Mouse (Mus musculus) olfactory bulb, adult 2 months (tissue): ENCODE data around the gene Pjvk.

Experiments
- CTCF ChIP-seq: fragments of 200-500 bp; IDR thresholded peaks from 2 replicates; pipeline ENCODE4 v1.5.1; 2012; ENCODE audit warnings: low read depth, mild to moderate bottlenecking, low read length, moderate library complexity; ENCODE audit not compliant: insufficient read depth
- POLR2A ChIP-seq: fragments of 200-500 bp; IDR thresholded peaks from 2 replicates; pipeline ENCODE4 v1.6.1; 2012; ENCODE audit warnings: mild to moderate bottlenecking, low read depth, low read length, moderate library complexity; ENCODE audit not compliant: insufficient read depth

DNA sequence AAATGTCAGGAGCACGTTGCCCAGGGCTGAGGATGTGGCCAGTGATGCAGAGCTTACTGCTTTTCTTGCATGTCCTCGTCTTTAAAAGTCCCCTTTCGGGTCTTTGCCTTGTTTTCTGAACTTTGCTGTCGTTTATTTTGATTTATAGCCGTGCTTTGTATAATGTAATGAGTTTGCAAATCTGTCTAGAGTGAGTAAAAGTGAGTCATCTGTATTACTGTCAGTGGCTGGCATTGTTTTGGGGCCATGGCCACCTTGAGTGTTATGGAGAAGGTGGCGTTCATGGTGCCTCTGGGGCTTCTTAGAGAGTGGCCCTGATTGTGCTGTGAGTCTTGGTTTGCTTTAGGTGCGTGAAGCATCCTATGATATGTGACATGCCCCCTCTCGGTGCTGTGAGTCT, 34.0 kb downstream of the Pjvk start:
- TF ChIP-seq POLR2A = no peak
- no peak for TF ChIP-seq CTCF
